Mouse (Mus musculus) MEL (cell line): ENCODE results near the gene Copz1.

ENCODE experiments used
- CTCF ChIP-seq, 3 experiments: IDR thresholded peaks in 2 of 3; conservative IDR thresholded peaks in 1 of 3; 2 replicates each; pipeline ENCODE4 v1.5.1; 2011 to 2012; ENCODE audit warnings: low read length in 3 of 3, low read depth in 2 of 3, mild to moderate bottlenecking in 2 of 3, improper control_type of control experiment in 1 of 3, inconsistent platforms in 1 of 3, mixed read lengths in 1 of 3, moderate library complexity in 1 of 3; ENCODE audit not compliant: control insufficient read depth in 1 of 3, insufficient read depth in 1 of 3, poor library complexity in 1 of 3, severe bottlenecking in 1 of 3
- MAZ ChIP-seq: IDR thresholded peaks from 2 replicates; pipeline ENCODE4 v1.6.1; 2012; ENCODE audit warnings: low read depth, mild to moderate bottlenecking, inconsistent platforms, low read length, improper control_type of control experiment
- NRF1 ChIP-seq: IDR thresholded peaks from 2 replicates; pipeline ENCODE4 v1.6.1; 2014; ENCODE audit warnings: low read depth, mild to moderate bottlenecking, inconsistent platforms, low read length, improper control_type of control experiment, moderate library complexity; ENCODE audit not compliant: poor library complexity, insufficient read depth, severe bottlenecking
- POLR2A ChIP-seq, 2 experiments: IDR thresholded peaks; 2 replicates each; pipeline ENCODE4 v1.6.1; 2011 to 2012; ENCODE audit warnings: low read length in 2 of 2, mild to moderate bottlenecking in 2 of 2, control low read depth in 1 of 2, improper control_type of control experiment in 1 of 2, low read depth in 1 of 2, moderate library complexity in 1 of 2; ENCODE audit not compliant: control insufficient read depth in 1 of 2, insufficient read depth in 1 of 2, poor library complexity in 1 of 2
- POLR2AphosphoS2 ChIP-seq: IDR thresholded peaks from 2 replicates; pipeline ENCODE4 v1.6.1; 2011; ENCODE audit warnings: low read length, improper control_type of control experiment
- USF1 ChIP-seq: IDR thresholded peaks from 2 replicates; pipeline ENCODE4 v1.6.1; 2014; ENCODE audit warnings: low read depth, mild to moderate bottlenecking, inconsistent platforms, low read length, improper control_type of control experiment, moderate library complexity
- ZMIZ1 ChIP-seq: IDR thresholded peaks from 2 replicates; pipeline ENCODE4 v1.6.1; 2012; ENCODE audit warnings: low read depth, mild to moderate bottlenecking, inconsistent platforms, low read length, improper control_type of control experiment, moderate library complexity

DNA sequence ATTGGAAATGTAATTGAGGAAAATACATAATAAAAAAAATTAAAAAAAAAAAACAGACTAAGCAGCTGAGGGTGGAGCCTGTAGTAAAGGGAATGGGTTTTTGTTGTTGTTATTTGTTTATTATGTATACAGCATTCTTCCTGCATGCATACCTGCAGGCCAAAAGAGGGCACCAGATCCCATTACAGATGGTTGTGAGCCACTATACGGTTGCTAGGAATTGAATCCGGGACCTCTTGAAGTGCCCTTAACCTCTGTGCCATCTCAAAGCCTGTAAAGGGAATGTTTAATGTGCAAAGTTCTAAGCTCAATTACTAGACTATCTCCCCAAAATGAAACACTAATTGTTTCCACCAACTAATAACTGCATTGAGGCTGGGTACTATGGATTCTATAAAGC, 48.4 kb upstream of the Copz1 start:
- TF ChIP-seq ZMIZ1, result no peak
- TF ChIP-seq USF1, result no peak
- no peak for TF ChIP-seq MAZ
- TF ChIP-seq POLR2A (IDR thresholded peaks at IDR 0.05; ENCODE audit: control insufficient read depth in 1 of 2, insufficient read depth in 1 of 2, low read depth in 1 of 2, low read length in 2 of 2, poor library complexity in 1 of 2), result no peak
- peak in 1 of 3 experiments; percentile 17; a peak in 1 of 6 replicates for TF ChIP-seq CTCF (IDR thresholded peaks at IDR 0.05 in 2 of 3, conservative IDR thresholded peaks at IDR 0.05 in 1 of 3; ENCODE audit: control insufficient read depth in 1 of 3, insufficient read depth in 1 of 3, low read depth in 2 of 3, low read length in 3 of 3, poor library complexity in 1 of 3, severe bottlenecking in 1 of 3)
- TF ChIP-seq POLR2AphosphoS2, result no peak
- TF ChIP-seq NRF1, result no peak
